Mouse (Mus musculus) G1E (cell line): ENCODE measurements around the gene Ugt1a6a.

Experiments used
- CTCF ChIP-seq: IDR thresholded peaks from 2 replicates; pipeline ENCODE4 v1.5.1; 2012; ENCODE audit warnings: low read depth, low read length, inconsistent platforms, mixed read lengths
- GATA1 ChIP-seq: IDR thresholded peaks from 2 replicates; pipeline ENCODE4 v1.6.1; 2012; ENCODE audit warnings: borderline replicate concordance, low read length, inconsistent platforms, mixed read lengths

DNA sequence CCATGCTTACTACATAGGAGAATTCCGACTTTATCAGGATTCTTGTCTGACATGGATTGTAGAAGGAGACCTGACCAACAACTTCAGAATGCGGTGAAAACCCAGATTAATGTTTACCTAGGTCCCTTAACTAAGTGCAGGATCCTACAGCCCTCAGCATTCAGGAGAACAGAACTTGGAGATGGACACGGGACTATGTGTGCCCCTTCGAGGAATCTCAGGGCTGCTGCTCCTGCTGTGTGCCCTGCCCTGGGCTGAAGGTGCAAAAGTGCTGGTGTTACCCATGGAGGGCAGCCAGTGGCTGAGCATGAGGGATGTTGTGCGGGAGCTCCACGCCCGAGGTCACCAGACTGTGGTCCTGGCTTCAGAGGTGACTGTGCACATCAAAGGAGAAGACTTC is 65.8 kb downstream of the Ugt1a6a start, which contains the start of gene Ugt1a2:
- TF ChIP-seq CTCF (no peak), GATA1 (no peak)
